Mouse (Mus musculus): ENCODE measurements at regions not wholly inside any gene's neighbourhood (a gene's known extent, or its start where the extent isn't known, plus 50 kb on each side); places are given as distances from the start of the nearest gene placed in this dataset. TPM values are rescaled to one million over a fixed set of nuclear protein-coding genes. Genes with fewer than 3 reads are reported as not detected.

DNA sequence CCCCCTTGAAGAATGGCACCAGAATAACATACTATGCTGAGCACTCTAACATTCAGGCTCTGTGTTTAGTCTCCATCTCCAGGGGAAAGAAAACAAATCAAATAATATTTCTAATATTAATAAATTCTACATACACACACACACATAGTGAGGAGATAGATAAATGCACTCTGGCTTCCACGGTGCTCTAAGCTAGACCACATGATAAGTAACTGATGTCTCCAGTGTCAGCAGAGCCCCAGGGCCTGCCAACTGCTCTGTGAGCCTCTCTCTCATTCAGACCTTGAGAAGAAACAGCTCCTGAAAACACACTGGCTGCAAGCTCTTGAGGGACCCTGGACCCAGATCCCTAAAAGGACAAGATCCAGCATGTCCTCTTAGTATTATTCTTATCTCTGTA, 56.9 kb upstream of the H2afz start:
- ATAC-seq (replicated peaks), result no peak
- Histone ChIP-seq H3K27me3 (replicated peaks) (no peaks in the 10 kb centered on the region), H3K4me2 (no peak overlapping the region), H3K27ac (no peak overlapping the region), H3K36me3 (replicated peaks) (no peaks in the 10 kb centered on the region), H3K4me3 (no peak overlapping the region), H3K9me3 (no peaks in the 10 kb centered on the region), H3K9ac (no peak overlapping the region), H3K4me1 (no peaks in the 10 kb centered on the region)
- 75% methylated on average over 1 of the region's 1 CpGs for WGBS

DNA sequence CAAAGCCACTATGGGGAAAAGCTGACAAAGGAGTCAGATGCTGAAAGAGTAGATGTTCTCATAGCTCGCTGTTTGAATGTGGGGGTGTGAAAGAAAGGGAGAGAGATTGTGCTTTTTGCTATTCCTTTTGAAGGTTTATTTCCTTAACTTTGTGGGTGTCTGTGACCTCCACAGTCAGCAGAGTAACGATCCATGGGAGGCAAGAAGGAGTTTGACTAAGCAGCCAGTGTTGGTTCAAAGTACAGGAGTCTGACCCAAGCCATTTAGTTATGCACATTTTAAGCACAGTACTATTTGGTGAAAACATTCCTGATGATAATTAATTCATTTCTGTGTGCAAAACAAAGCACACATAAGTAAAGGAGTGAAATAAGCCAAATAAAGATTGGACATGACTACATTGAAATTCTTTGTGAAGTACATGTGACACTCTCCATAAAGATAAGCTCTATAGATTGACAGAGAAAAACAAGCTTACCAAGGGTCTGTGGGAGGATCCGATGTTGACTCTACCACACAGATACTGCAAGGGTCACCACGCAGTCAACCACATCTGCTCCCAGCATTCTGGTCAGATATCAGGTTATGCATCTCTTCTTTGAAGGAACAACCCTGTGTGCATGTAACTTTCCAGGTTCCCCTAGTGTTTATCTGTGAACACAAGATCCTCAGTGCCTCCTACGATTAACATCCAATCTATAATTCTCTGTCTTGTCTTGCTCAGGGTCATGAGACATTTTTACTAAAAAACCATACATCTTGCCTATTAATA, 56.2 kb upstream of the H2afz start:
- WGBS, result 80% methylated on average over 5 of the region's 5 CpGs
- Histone ChIP-seq H3K36me3 (replicated peaks) (no peaks in the 10 kb centered on the region), H3K27ac (no peak overlapping the region), H3K4me1 (no peaks in the 10 kb centered on the region), H3K27me3 (replicated peaks) (no peaks in the 10 kb centered on the region), H3K9me3 (no peaks in the 10 kb centered on the region), H3K4me3 (no peak overlapping the region), H3K9ac (no peak overlapping the region), H3K4me2 (no peak overlapping the region)
- no peak for ATAC-seq (replicated peaks)

- Histone ChIP-seq H3K9me3 (no peaks in the 10 kb centered on the region), H3K36me3 (replicated peaks) (no peaks in the 10 kb centered on the region), H3K4me3 (no peak overlapping the region), H3K4me2 (no peak overlapping the region), H3K4me1 (no peaks in the 10 kb centered on the region), H3K27me3 (replicated peaks) (no peaks in the 10 kb centered on the region), H3K27ac (no peak overlapping the region), H3K9ac (no peak overlapping the region)
- 84% methylated on average over 3 of the region's 3 CpGs for WGBS
- no peak for ATAC-seq (replicated peaks)
These were observed 54.2 kb upstream of the H2afz start for GRCm38 (mm10) chr3:137810123-137810522.

Small RNAs in the stretch of these regions (microRNA-seq; reads per million reads assigned to microRNA genes)
- gene Mir6380, result not detected

All from midbrain, embryonic 15.5 days (tissue).